Mouse (Mus musculus) kidney, adult 9 months (tissue): Measurements from ENCODE around the gene Abcb6.

Experiments
- DNase-seq: peaks from one replicate; pipeline ENCODE4 v3.0.0; 2022

Gene Abcb6

GRCm38 (mm10) chr1:75142301-75143261, 37.6 kb downstream of the Abcb6 start, which contains the start of the genes Cnppd1 and Retreg2:
Gene Cnppd1 (minus strand): TSS chr1:75142711.
Gene Retreg2 (plus strand): TSS chr1:75142778.
- DNase-seq = peak; percentile 98

DNA sequence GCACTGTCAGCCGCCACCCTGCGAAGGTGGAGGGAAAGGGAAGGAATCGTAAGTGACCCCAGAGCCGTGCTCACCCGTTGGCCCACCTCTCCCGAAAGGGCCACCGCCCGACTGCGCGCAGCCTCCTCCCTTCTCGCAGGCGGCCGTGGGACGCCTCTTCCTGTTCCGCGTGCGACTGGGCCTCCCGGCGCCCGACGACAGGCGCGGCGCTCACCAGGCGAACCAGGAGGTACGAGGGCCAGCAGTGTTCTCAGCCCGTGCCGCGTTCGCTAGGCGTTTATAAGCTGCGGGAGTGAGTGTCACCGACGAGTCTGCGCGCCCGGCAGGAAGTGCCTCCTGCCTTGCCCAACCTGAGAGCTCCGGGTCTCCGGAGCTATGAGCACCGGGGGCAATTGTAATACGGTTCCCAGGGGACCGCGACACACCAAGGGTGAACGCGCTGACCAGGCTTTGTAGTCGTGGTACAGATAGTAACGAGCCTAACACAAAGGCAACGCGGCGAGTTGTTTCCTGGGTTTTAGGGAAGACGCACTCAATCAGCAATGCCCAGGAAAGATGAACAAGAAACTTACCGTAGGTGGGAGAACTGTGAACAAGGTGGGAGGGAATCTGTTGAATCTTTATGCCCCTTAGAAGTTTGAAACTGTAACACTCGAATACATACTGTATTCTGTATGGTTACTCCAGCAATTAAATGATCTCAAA, 38.6 kb downstream of the Abcb6 start:
- peak; percentile 71 for DNase-seq

DNA sequence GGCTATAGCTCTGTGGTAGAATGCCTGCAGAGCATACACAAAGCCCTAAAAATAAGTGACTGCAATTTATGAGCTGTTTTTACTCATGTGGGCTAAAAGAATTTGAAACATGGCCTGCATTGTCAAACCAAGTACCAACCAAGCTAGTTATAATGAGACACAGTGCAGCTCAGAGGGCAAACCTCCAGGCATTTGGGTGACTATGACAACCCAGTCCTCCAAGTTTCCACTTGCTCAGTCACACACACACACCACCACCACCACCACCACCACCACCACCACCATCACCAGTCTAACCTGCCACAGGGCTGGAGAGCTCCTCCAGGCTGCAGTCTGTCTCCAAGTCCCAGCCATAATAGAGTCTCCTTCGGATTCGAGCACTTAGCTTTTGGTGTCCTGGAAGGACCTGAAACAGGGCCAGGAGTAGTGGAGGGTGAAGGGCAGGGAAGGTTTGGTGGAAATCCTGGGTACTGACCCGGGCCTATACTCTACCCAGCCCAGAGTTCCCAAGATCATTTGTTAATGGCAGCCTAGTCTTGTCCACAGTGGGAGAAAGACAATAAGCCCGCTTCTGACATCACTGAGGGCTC, 39.5 kb downstream of the Abcb6 start:
- DNase-seq = peak; percentile 63

- peak; percentile 2 for DNase-seq
Observed at GRCm38 (mm10) chr1:75138448-75138847, 41.7 kb downstream of the Abcb6 start.

DNA sequence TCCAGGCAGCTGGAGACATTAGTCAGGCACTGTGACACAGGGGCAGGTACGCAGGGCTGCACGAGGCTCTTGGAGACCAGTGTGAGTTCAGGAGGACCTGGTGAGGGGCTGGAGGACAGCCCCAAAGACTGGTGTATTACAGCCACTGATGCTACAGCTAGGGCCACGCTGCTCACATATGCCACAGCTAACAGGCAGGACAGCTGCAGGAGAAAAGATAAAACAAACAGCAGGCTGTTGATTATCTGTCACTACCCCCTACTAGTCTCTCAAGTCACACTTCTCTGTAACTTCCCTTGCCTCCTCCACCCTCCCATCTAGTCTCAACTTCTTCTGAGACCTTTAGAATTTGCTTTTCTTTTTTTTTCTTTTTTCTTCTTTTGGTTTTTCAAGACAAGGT, 43.5 kb downstream of the Abcb6 start:
- no peak for DNase-seq

- no peak for DNase-seq
Observed at GRCm38 (mm10) chr1:75136293-75136692, 43.9 kb downstream of the Abcb6 start.

DNA sequence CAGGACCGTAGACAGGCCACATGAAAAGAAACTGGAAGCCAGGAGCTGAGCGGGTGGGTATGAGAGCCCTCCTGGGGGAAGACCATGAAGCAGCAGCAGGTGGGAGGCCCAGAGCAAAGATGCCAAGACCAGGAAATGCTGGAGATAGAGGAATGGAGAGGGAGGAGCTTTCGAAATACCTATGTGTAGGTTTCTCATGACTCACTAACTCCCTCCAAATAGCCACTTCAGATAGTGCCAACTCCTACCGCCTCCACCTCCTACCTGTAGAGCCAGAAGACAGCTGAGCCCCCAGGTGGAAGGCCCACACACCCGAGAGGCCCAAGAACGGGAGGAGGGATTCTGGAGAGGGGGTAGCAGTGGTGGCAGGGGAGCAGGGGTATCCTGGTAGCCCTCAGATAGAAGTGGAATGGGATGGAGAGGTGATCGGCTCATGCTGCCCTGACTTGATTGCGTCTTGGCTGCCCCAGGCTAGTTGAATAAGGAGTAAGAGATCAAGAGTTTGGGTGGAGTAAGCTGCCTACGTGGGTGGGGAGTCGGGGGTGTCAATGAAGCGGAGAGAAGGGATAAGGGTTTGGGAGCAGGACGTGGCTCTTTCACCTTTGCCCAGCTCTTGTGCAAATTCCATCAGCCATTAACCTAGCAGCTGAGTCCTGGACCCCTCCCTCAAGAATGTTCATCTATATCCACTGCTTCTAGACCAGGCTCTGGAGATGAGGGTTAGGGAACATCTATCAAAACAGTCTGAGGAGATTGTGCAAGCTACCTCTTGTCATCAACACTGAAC, 46.6 kb downstream of the Abcb6 start, which contains the start of gene Slc23a3:
Gene Slc23a3 (minus strand): TSS at position 470 of the 787 bp plus-strand sequence.
- peak; percentile 81 for DNase-seq

DNA sequence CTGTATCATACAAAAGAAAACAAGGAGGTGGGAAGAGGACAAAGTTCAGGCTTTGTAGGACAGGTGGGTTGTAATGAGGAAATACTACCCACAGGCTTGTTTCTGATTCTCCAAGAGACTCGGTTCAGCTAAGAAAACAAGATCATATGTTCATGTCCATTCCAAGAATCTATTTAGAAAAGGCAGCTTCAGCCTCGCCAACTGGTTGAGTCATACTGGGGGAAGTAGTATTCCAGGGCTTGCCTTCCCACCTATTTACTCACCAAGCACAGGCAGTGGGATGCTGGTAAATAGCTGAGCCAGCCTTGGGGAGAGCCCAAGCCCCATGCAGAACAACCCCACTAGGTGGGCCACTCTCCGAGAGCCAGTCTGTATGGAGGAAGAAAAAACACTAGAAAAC, 51.6 kb downstream of the Abcb6 start:
- DNase-seq = no peak

DNA sequence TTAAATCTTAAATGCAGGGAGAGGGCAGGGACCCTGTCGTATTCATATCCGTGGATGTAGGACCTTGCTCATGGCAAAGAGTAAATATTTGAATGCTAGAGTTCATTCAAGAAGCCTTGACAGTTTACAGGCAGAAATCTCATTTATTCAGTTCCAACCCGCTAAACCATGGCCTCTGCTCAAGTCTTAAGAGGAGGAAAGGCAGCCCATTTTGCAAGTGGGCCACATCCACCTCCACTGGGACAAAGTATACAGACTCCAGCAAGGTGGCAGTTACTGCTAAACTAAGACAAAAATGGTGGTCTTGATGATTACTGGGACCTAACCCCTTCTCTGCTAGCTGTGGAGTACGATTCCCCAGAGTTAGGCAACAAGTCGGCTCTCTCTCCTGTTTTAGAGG, 54.8 kb downstream of the Abcb6 start:
- no peak for DNase-seq

DNA sequence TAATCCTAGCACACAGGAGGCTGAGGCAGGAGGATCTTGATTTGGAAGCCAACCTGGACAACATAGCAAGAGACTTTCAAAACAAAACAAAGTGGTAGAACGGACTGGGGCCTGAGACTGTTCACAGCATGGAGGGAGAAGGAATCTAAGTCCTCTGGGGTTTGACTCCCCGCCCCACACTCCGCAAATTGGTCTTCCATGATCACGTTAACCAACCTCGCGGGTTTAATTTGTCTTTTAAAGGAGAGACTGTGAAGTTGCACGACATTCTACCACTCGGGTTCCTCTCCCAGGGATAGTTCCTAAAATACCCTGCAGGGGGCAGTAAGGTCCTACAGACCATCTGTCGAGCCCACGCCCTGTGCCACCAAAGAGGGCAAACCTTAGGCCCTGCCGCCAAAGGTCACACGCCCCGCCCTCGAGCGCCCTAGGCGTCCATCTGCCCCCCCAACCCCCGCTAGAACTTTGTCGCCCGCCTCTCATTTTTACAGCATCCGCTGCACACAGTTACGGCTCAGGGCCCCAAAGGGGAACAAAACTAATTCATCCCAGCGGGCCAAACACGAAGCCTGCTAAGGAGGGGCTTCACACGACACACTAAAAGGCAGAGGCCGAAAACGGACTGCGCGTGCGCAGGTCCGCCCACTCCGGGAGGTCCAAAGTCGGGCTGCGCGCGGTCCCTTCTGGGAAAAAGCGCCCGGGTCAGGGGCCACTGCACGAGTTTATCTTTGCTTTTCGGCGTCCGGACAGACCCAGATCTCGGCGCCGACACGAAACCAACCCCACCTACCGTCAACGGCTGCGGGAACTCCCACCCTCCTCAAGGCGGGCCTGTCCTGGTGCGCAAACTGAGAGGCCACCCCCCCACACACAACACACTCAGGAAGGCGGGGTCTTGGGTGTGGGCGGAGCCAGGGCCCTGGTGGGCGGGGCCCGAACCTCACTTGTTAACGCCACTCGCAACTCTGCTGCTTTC, 55.6 kb downstream of the Abcb6 start, which contains the start of gene Nhej1:
Gene Nhej1 (minus strand): TSS at position 855 of the 976 bp plus-strand sequence.
- peak; percentile 98 for DNase-seq

GRCm38 (mm10) chr1:75122211-75122610, 58.0 kb downstream of the Abcb6 start:
- DNase-seq = peak; percentile 32
